Mouse (Mus musculus) thymus, adult 2 months (tissue): ENCODE results near the gene Mapkap1. TPM values are rescaled to one million over a fixed set of nuclear protein-coding genes. Genes with fewer than 3 reads are reported as not detected.

Experiments used
- DNase-seq: peaks from one replicate; pipeline ENCODE4 v3.0.0; 2021
- H3K27ac ChIP-seq: fragments of 200-500 bp; 2 replicates; pipeline ENCODE4 v1.5.1; 2012; ENCODE audit warnings: low read length, control low read depth; ENCODE audit not compliant: control insufficient read depth, insufficient read depth
- H3K27me3 ChIP-seq: fragments of 200-500 bp; 2 replicates; pipeline ENCODE4 v1.6.1; 2012; ENCODE audit warnings: mild to moderate bottlenecking, low read length, moderate library complexity, mixed read lengths; ENCODE audit not compliant: control insufficient read depth, insufficient read depth
- H3K36me3 ChIP-seq: fragments of 200-500 bp; 2 replicates; pipeline ENCODE4 v1.6.1; 2012; ENCODE audit warnings: mild to moderate bottlenecking, low read length, moderate library complexity; ENCODE audit not compliant: control insufficient read depth, insufficient read depth
- H3K4me1 ChIP-seq: fragments of 200-500 bp; replicated peaks from 2 replicates; pipeline ENCODE4 v1.6.1; 2012; ENCODE audit warnings: low read length; ENCODE audit not compliant: control insufficient read depth, insufficient read depth
- H3K4me3 ChIP-seq: fragments of 200-500 bp; 2 replicates; pipeline ENCODE4 v1.5.1; 2012; ENCODE audit warnings: mild to moderate bottlenecking, low read length, control low read depth, moderate library complexity; ENCODE audit not compliant: control insufficient read depth, insufficient read depth
- CTCF ChIP-seq: fragments of 200-500 bp; IDR thresholded peaks from 2 replicates; pipeline ENCODE4 v1.5.1; 2012; ENCODE audit warnings: mild to moderate bottlenecking, control low read depth, low read length, moderate library complexity, borderline replicate concordance; ENCODE audit not compliant: control insufficient read depth, poor library complexity, insufficient read depth; ENCODE audit errors: extremely low read depth
- POLR2A ChIP-seq: fragments of 200-500 bp; IDR thresholded peaks from 2 replicates; pipeline ENCODE4 v1.6.1; 2012; ENCODE audit warnings: mild to moderate bottlenecking, low read length, control low read depth, moderate library complexity; ENCODE audit not compliant: control insufficient read depth, poor library complexity, insufficient read depth; ENCODE audit errors: extremely low read depth
- WGBS: fragments of 180-500 bp; shearing (Covaris S2); methylation state at CpG from one replicate; pipeline ENCODE4 v1.1.7; 2018; 5-methylcytosine and 5-hydroxymethylcytosine counted together
- polyA plus RNA-seq: library from polyadenylated mRNA; depleted of rRNA; stranded (reverse); fragments of >200 nt; gene quantifications from 2 replicates; pipeline ENCODE4 v1.2.3, GENCODE M21; 2012

The Mapkap1 gene
- polyA plus RNA-seq, 1 experiment: 42.6 TPM

DNA sequence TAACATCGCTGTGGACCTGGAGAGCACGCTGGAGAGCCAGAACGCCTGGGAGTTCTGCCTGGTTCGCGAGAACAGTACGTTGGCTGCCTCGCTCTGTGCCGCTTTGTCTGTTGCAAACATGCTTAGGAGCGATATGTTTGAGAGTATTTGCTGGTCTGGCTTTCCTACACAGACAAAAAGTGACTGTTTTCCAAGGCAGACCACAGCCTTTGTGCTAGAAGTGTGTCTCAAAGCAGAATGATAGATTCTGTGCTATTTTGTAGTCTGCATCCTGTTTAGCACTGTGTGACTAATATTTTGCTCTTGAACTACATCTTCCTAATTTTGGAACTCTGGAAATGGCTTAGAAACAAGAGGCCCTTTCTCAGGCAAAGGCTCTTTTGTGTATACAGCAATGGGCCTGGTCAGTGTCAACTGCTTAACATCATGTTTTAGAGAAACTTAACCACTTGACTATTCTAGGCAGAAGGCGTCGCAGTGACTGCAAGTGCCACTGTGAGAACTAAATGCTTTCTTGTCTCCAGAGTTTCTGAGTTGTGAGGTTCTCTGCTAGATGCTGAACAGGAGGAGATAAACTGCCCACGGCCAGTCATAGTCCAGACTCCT, 156.6 kb downstream of the Mapkap1 start:
- H3K27ac ChIP-seq: no peak overlapping the region
- no peak for DNase-seq
- no peaks in the 10 kb centered on the region for H3K4me1 ChIP-seq
- H3K27me3 ChIP-seq: no peaks in the 10 kb centered on the region
- TF ChIP-seq CTCF: no peak
- no peak for TF ChIP-seq POLR2A
- H3K36me3 ChIP-seq: no peaks in the 10 kb centered on the region
- WGBS: 97% methylated on average over 12 of the region's 12 CpGs
- no peak overlapping the region for H3K4me3 ChIP-seq

- no peak overlapping the region for H3K27ac ChIP-seq
- no peak overlapping the region for H3K4me3 ChIP-seq
- H3K36me3 ChIP-seq: no peaks in the 10 kb centered on the region
- no peak for DNase-seq
- no peak for TF ChIP-seq POLR2A
- TF ChIP-seq CTCF: no peak
- H3K27me3 ChIP-seq: no peaks in the 10 kb centered on the region
- no peaks in the 10 kb centered on the region for H3K4me1 ChIP-seq
Observed at GRCm38 (mm10) chr2:34563865-34564264, 157.3 kb downstream of the Mapkap1 start.

- Histone ChIP-seq H3K4me3 (no peak overlapping the region), H3K4me1 (no peaks in the 10 kb centered on the region), H3K36me3 (no peaks in the 10 kb centered on the region), H3K27me3 (no peaks in the 10 kb centered on the region), H3K27ac (no peak overlapping the region)
- TF ChIP-seq POLR2A: no peak
- no peak for TF ChIP-seq CTCF
- 95% methylated on average over 4 of the region's 4 CpGs for WGBS
- no peak for DNase-seq
Observed at GRCm38 (mm10) chr2:34566146-34566545, 159.6 kb downstream of the Mapkap1 start.

GRCm38 (mm10) chr2:34566601-34567000, 160.0 kb downstream of the Mapkap1 start:
- H3K4me1 ChIP-seq: no peaks in the 10 kb centered on the region
- no peak for TF ChIP-seq POLR2A
- no peak for TF ChIP-seq CTCF
- no peaks in the 10 kb centered on the region for H3K27me3 ChIP-seq
- WGBS: 94% methylated on average over 1 of the region's 1 CpGs
- H3K27ac ChIP-seq: no peak overlapping the region
- DNase-seq: no peak
- no peaks in the 10 kb centered on the region for H3K36me3 ChIP-seq
- H3K4me3 ChIP-seq: no peak overlapping the region

GRCm38 (mm10) chr2:34569131-34569530, 162.6 kb downstream of the Mapkap1 start:
- Histone ChIP-seq H3K36me3 (no peaks in the 10 kb centered on the region), H3K4me3 (no peak overlapping the region), H3K27ac (no peak overlapping the region), H3K27me3 (no peaks in the 10 kb centered on the region), H3K4me1 (no peaks in the 10 kb centered on the region)
- 95% methylated on average over 5 of the region's 5 CpGs for WGBS
- DNase-seq: no peak
- TF ChIP-seq CTCF (no peak), POLR2A (no peak)

- H3K36me3 ChIP-seq: no peaks in the 10 kb centered on the region
- no peaks in the 10 kb centered on the region for H3K27me3 ChIP-seq
- TF ChIP-seq CTCF (no peak), POLR2A (no peak)
- no peaks in the 10 kb centered on the region for H3K4me1 ChIP-seq
- DNase-seq: no peak
- 91% methylated on average over 6 of the region's 6 CpGs for WGBS
- H3K27ac ChIP-seq: no peak overlapping the region
- H3K4me3 ChIP-seq: no peak overlapping the region
Observed at GRCm38 (mm10) chr2:34570378-34570777, 163.8 kb downstream of the Mapkap1 start.

DNA sequence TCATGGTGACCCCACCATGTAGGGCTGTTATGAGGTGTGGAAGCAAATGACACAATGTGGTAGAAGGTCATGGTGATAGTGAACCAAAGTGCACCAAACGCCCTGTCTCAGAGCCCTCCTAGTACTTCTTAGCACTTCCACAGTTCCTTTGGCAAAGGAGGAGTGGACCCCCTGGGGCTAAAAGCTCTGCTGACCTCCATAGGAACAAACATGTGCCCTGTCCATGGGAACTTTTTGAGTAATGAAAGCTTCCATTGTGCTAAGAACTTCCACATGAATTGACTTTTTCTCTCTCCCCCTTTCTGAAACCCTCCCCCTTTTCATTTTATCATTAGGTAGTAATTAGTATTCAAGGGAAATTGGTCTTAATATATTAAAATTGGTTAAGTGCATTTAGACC, 164.5 kb downstream of the Mapkap1 start:
- WGBS: 93% methylated on average over 1 of the region's 1 CpGs
- no peaks in the 10 kb centered on the region for H3K27me3 ChIP-seq
- H3K4me3 ChIP-seq: no peak overlapping the region
- no peaks in the 10 kb centered on the region for H3K4me1 ChIP-seq
- H3K36me3 ChIP-seq: no peaks in the 10 kb centered on the region
- DNase-seq: no peak
- no peak overlapping the region for H3K27ac ChIP-seq
- TF ChIP-seq POLR2A: no peak
- TF ChIP-seq CTCF: no peak
